Comparison of ENCODE assay signal across 9 mouse cellular contexts in genomic region chr11:33176525-33177245, GRCm38 (mm10). TPM values are rescaled to one million over a fixed set of nuclear protein-coding genes. Genes with fewer than 3 reads are reported as not detected.
DNase-seq lines count a peak whose midpoint lies in the region.
"Had no signal": no experiment of that assay in that cellular context is flagged by ENCODE, and none has a peak within 500 bp of the region (broad histone marks: within the 10 kb centered on the region; RNA-seq: fewer than 3 reads in every experiment).

No protein-coding gene starts in this region.

- H3K4me1 ChIP-seq in forebrain, embryonic 10.5 days: peaks cover 21% of the 10 kb centered on the region
- H3K4me1 ChIP-seq in midbrain, embryonic 10.5 days: peaks cover 22% of the 10 kb centered on the region
- H3K4me1 ChIP-seq: liver, embryonic 15.5 days had no signal

- no peak overlapping the region for H3K4me3 ChIP-seq in forebrain, embryonic 10.5 days
- no peak overlapping the region for H3K4me3 ChIP-seq in midbrain, embryonic 10.5 days
- H3K4me3 ChIP-seq: erythroblast, embryonic 14.5 days; liver, embryonic 15.5 days had no signal

- no peaks in the 10 kb centered on the region for H3K36me3 ChIP-seq in forebrain, embryonic 10.5 days (replicated peaks)
- no peaks in the 10 kb centered on the region for H3K36me3 ChIP-seq in midbrain, embryonic 10.5 days
- H3K36me3 ChIP-seq: liver, embryonic 15.5 days had no signal

- H3K9me3 ChIP-seq in forebrain, embryonic 10.5 days: no peaks in the 10 kb centered on the region
- H3K9me3 ChIP-seq in midbrain, embryonic 10.5 days (replicated peaks): no peaks in the 10 kb centered on the region
- H3K9me3 ChIP-seq: liver, embryonic 15.5 days had no signal

- peak; percentile 41 for DNase-seq in thymus, postnatal 0 days (ENCODE audit: low spot score)
- no peak for DNase-seq in thymus, postnatal 36 days
- DNase-seq in brain, adult 2 months (ENCODE audit: low read depth, low spot score): peak; percentile 79
- DNase-seq in forebrain, embryonic 10.5 days (ENCODE audit: extremely low spot score, low spot score): peak; percentile 49
- DNase-seq in kidney, postnatal 25 days: peak; percentile 49 to 51
- DNase-seq in midbrain, embryonic 10.5 days (ENCODE audit: low spot score): peak; percentile 57
- no peak for DNase-seq in ovary, postnatal 10 days (ENCODE audit: low spot score)

- H3K27ac ChIP-seq in forebrain, embryonic 10.5 days: no peak overlapping the region
- H3K27ac ChIP-seq in midbrain, embryonic 10.5 days (replicated peaks): no peak overlapping the region
- H3K27ac ChIP-seq: liver, embryonic 15.5 days had no signal

- 35% methylated on average over 20 of the region's 20 CpGs for WGBS in forebrain, embryonic 10.5 days
- 32% methylated on average over 20 of the region's 20 CpGs for WGBS in midbrain, embryonic 10.5 days

- peaks cover 71% of the 10 kb centered on the region for H3K27me3 ChIP-seq in forebrain, embryonic 10.5 days (ENCODE audit: poor library complexity, severe bottlenecking)
- peaks cover 51% of the 10 kb centered on the region for H3K27me3 ChIP-seq in midbrain, embryonic 10.5 days (ENCODE audit: low read depth, poor library complexity, severe bottlenecking)

RNA-seq across cellular contexts. Expression of gene Npm1, which starts 13.7 kb away (rescaled TPM):
- 905 and 1,035 TPM in 2 replicates for polyA plus RNA-seq in thymus, postnatal 0 days (2015; fragmentation: Nextera tagmentation; extraction: Ambion mirVana)
- polyA plus RNA-seq in forebrain, embryonic 10.5 days (2016; fragmentation: Nextera tagmentation; extraction: Ambion mirVana): 1,478 and 1,686 TPM in 2 replicates
- polyA plus RNA-seq in midbrain, embryonic 10.5 days (2016; fragmentation: Nextera tagmentation; extraction: Ambion mirVana): 1,028 and 1,324 TPM in 2 replicates

RNA-seq across cellular contexts. Expression of gene Tlx3, which starts 26.7 kb away (rescaled TPM):
- polyA plus RNA-seq in thymus, postnatal 0 days (2015; fragmentation: Nextera tagmentation; extraction: Ambion mirVana): not detected in 2 replicates
- polyA plus RNA-seq in forebrain, embryonic 10.5 days (2016; fragmentation: Nextera tagmentation; extraction: Ambion mirVana): not detected in 2 replicates
- polyA plus RNA-seq in midbrain, embryonic 10.5 days (2016; fragmentation: Nextera tagmentation; extraction: Ambion mirVana): 2.0 and 3.3 TPM in 2 replicates
- polyA plus RNA-seq: liver, embryonic 15.5 days had no signal

RNA-seq across cellular contexts. Expression of gene Fgf18, which starts 29.5 kb away (rescaled TPM):
- 0.29 and 0.64 TPM in 2 replicates for polyA plus RNA-seq in thymus, postnatal 0 days (2015; fragmentation: Nextera tagmentation; extraction: Ambion mirVana)
- 3.6 and 3.8 TPM in 2 replicates for polyA plus RNA-seq in forebrain, embryonic 10.5 days (2016; fragmentation: Nextera tagmentation; extraction: Ambion mirVana)
- 6.5 and 8.8 TPM in 2 replicates for polyA plus RNA-seq in midbrain, embryonic 10.5 days (2016; fragmentation: Nextera tagmentation; extraction: Ambion mirVana)
- polyA plus RNA-seq: erythroblast, embryonic 14.5 days had no signal

Comparison
In these comparisons a context has a peak if more than half of its experiments do, and no peak if none do; other contexts are left out.
1. DNase-seq: peak in thymus, postnatal 0 days (single experiment), brain, adult 2 months (single experiment), forebrain, embryonic 10.5 days (single experiment), kidney, postnatal 25 days (2 of 2) and midbrain, embryonic 10.5 days (single experiment); none in thymus, postnatal 36 days (0 of 2) and ovary, postnatal 10 days (single experiment).